Comparison of ENCODE assay signal across 13 mouse cellular contexts in the genomic region with DNA sequence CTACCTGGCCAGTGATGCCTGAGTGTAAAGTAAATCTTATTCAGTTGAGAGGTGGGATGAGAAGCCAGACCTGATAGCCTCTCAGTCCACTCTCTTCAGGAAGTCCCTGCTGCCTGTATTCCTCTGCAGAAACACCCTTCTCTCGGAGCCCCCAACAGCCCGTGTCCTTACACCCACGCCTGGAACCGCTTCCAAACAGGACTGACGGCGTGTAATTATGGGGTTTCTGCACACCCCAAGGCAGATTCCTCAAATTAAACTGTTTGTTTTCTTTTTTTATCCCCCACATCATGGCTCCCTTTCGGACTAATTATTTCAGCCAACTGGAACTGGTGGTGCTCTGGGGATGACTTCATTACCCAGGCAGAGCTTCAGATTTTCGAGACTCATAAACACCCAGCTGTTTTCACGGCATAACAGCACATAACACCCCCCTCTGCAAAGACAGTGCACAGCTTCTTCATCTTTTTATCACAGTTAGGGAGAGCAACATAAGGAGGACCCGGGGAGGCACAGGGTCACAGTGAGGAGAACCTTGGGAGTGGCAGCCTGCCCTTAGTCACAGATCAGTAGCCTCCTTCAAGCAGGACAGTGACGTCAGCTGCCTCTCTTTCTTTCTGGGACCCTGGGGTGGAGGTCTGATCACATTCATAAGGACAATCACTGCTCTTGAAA.
A peak's percentile ranks its signal among the peaks of the same experiment; 100 is the strongest.
DNase-seq lines count a peak whose midpoint lies in the region; ATAC-seq and TF ChIP-seq lines count a peak whose summit lies in the region.
"Had no signal": no experiment of that assay in that cellular context is flagged by ENCODE, and none has a peak within 500 bp of the region (broad histone marks: within the 10 kb centered on the region; RNA-seq: fewer than 3 reads in every experiment).

No protein-coding gene starts in this region.

- no peaks in the 10 kb centered on the region for H3K27me3 ChIP-seq in forebrain, postnatal 0 days (ENCODE audit: insufficient read depth, low read length)
- H3K27me3 ChIP-seq in forebrain, embryonic 15.5 days = no peaks in the 10 kb centered on the region
- 0 out of 2 replicates have a peak, but pooled peaks cover 2% of the 10 kb centered on the region for H3K27me3 ChIP-seq in kidney, embryonic 15.5 days
- no peaks in the 10 kb centered on the region for H3K27me3 ChIP-seq in liver, embryonic 12.5 days (replicated peaks)
- 0 out of 2 replicates have a peak, but pooled peaks cover 5% of the 10 kb centered on the region for H3K27me3 ChIP-seq in midbrain, embryonic 10.5 days (ENCODE audit: low read depth, poor library complexity, severe bottlenecking)
- H3K27me3 ChIP-seq: forebrain, embryonic 13.5 days had no signal

- H3K4me2 ChIP-seq in forebrain, postnatal 0 days (ENCODE audit: low read depth) = no peak overlapping the region
- H3K4me2 ChIP-seq in forebrain, embryonic 15.5 days (replicated peaks) = no peak overlapping the region
- 0 out of 2 replicates have a peak overlapping the region, but pooled peaks have one; percentile 4 for H3K4me2 ChIP-seq in kidney, embryonic 15.5 days
- no peak overlapping the region for H3K4me2 ChIP-seq in liver, embryonic 12.5 days
- H3K4me2 ChIP-seq: forebrain, embryonic 13.5 days had no signal

- H3K9ac ChIP-seq in forebrain, postnatal 0 days = no peak overlapping the region
- no peak overlapping the region for H3K9ac ChIP-seq in forebrain, embryonic 15.5 days (replicated peaks)
- H3K9ac ChIP-seq in kidney, embryonic 15.5 days = no peak overlapping the region
- no peak overlapping the region for H3K9ac ChIP-seq in liver, embryonic 12.5 days
- H3K9ac ChIP-seq: forebrain, embryonic 13.5 days had no signal

- no peak overlapping the region for H3K27ac ChIP-seq in forebrain, postnatal 0 days (ENCODE audit: low read depth, low read length)
- no peak overlapping the region for H3K27ac ChIP-seq in forebrain, embryonic 15.5 days (replicated peaks)
- H3K27ac ChIP-seq in kidney, embryonic 15.5 days = no peak overlapping the region
- H3K27ac ChIP-seq in liver, embryonic 12.5 days = no peak overlapping the region
- H3K27ac ChIP-seq in midbrain, embryonic 10.5 days (replicated peaks) = no peak overlapping the region; the same call in 1 of the 2 replicates
- H3K27ac ChIP-seq: forebrain, embryonic 13.5 days; heart, embryonic 10.5 days; layer of hippocampus, adult 2 months had no signal

- no peaks in the 10 kb centered on the region for H3K4me1 ChIP-seq in forebrain, postnatal 0 days (ENCODE audit: insufficient read depth)
- H3K4me1 ChIP-seq in forebrain, embryonic 15.5 days = no peaks in the 10 kb centered on the region
- peaks cover 13% of the 10 kb centered on the region for H3K4me1 ChIP-seq in kidney, embryonic 15.5 days
- H3K4me1 ChIP-seq in liver, embryonic 12.5 days = no peaks in the 10 kb centered on the region
- peaks cover 14% of the 10 kb centered on the region for H3K4me1 ChIP-seq in midbrain, embryonic 10.5 days

- no peak for TF ChIP-seq CTCF in forebrain, postnatal 0 days (IDR thresholded peaks at IDR 0.05; ENCODE audit: low read depth)

- H3K9me3 ChIP-seq in forebrain, postnatal 0 days (ENCODE audit: low read length) = no peaks in the 10 kb centered on the region
- H3K9me3 ChIP-seq in forebrain, embryonic 15.5 days = no peaks in the 10 kb centered on the region
- H3K9me3 ChIP-seq in kidney, embryonic 15.5 days (replicated peaks) = no peaks in the 10 kb centered on the region
- no peaks in the 10 kb centered on the region for H3K9me3 ChIP-seq in liver, embryonic 12.5 days (replicated peaks)
- H3K9me3 ChIP-seq in midbrain, embryonic 10.5 days (replicated peaks) = no peaks in the 10 kb centered on the region
- H3K9me3 ChIP-seq: forebrain, embryonic 13.5 days; heart, embryonic 10.5 days had no signal

- DNase-seq in forebrain, postnatal 0 days = no peak
- no peak for DNase-seq in kidney, postnatal 36 days
- DNase-seq in right cerebral cortex, adult 18-20 months = peak; percentile 5
- DNase-seq in right cerebral cortex, postnatal 25 days = no peak
- DNase-seq in midbrain, embryonic 10.5 days (ENCODE audit: low spot score) = no peak
- DNase-seq: cerebellum, adult 8-10 months had no signal

- WGBS in forebrain, postnatal 0 days = 54% methylated on average over 11 of the region's 11 CpGs
- 60% methylated on average over 11 of the region's 11 CpGs for WGBS in forebrain, embryonic 15.5 days
- WGBS in kidney, embryonic 15.5 days = 40% methylated on average over 11 of the region's 11 CpGs
- WGBS in liver, embryonic 12.5 days (ENCODE audit: insufficient replicate concordance) = 57% methylated on average over 11 of the region's 11 CpGs
- WGBS in midbrain, embryonic 10.5 days = 71% methylated on average over 11 of the region's 11 CpGs

- H3K4me3 ChIP-seq in forebrain, postnatal 0 days (ENCODE audit: low read depth, low read length) = no peak overlapping the region
- no peak overlapping the region for H3K4me3 ChIP-seq in forebrain, embryonic 15.5 days
- no peak overlapping the region for H3K4me3 ChIP-seq in kidney, embryonic 15.5 days (replicated peaks)
- H3K4me3 ChIP-seq in liver, embryonic 12.5 days = no peak overlapping the region
- H3K4me3 ChIP-seq in midbrain, embryonic 10.5 days = no peak overlapping the region
- H3K4me3 ChIP-seq: forebrain, embryonic 13.5 days; heart, embryonic 10.5 days; layer of hippocampus, adult 2 months had no signal

- 0 out of 2 replicates have a peak, but pooled peaks have one; percentile 14 for ATAC-seq in forebrain, postnatal 0 days
- no peak for ATAC-seq in forebrain, embryonic 15.5 days (replicated peaks)
- peak; percentile 54; the same call in 1 of the 2 replicates for ATAC-seq in kidney, embryonic 15.5 days (replicated peaks; ENCODE audit: low FRiP score)
- ATAC-seq in liver, embryonic 12.5 days = no peak
- ATAC-seq: forebrain, embryonic 13.5 days; inflammation-experienced regulatory T-cells, adult 6 months had no signal

- H3K36me3 ChIP-seq in forebrain, postnatal 0 days (ENCODE audit: insufficient read depth) = no peaks in the 10 kb centered on the region
- no peaks in the 10 kb centered on the region for H3K36me3 ChIP-seq in forebrain, embryonic 15.5 days
- H3K36me3 ChIP-seq in kidney, embryonic 15.5 days = no peaks in the 10 kb centered on the region
- H3K36me3 ChIP-seq in liver, embryonic 12.5 days = no peaks in the 10 kb centered on the region
- no peaks in the 10 kb centered on the region for H3K36me3 ChIP-seq in midbrain, embryonic 10.5 days
- H3K36me3 ChIP-seq: heart, embryonic 10.5 days had no signal

Comparison
In these comparisons a context has a peak if more than half of its experiments do, and no peak if none do; other contexts are left out.
1. ATAC-seq: peak in forebrain, postnatal 0 days (single experiment) and kidney, embryonic 15.5 days (single experiment); none in forebrain, embryonic 15.5 days (single experiment) and liver, embryonic 12.5 days (single experiment).